Comparison of ENCODE assay signal across 9 mouse cellular contexts in genomic region chr5:66263398-66263797, GRCm38 (mm10). TPM values are rescaled to one million over a fixed set of nuclear protein-coding genes. Genes with fewer than 3 reads are reported as not detected.
DNase-seq lines count a peak whose midpoint lies in the region; ATAC-seq and TF ChIP-seq lines count a peak whose summit lies in the region.
"Had no signal": no experiment of that assay in that cellular context is flagged by ENCODE, and none has a peak within 500 bp of the region (broad histone marks: within the 10 kb centered on the region; RNA-seq: fewer than 3 reads in every experiment).

No protein-coding gene starts in this region.

- no peaks in the 10 kb centered on the region for H3K36me3 ChIP-seq in forebrain, postnatal 0 days (ENCODE audit: insufficient read depth)
- no peaks in the 10 kb centered on the region for H3K36me3 ChIP-seq in forebrain, embryonic 13.5 days (ENCODE audit: poor library complexity, severe bottlenecking)
- H3K36me3 ChIP-seq in liver, embryonic 14.5 days (replicated peaks; ENCODE audit: control insufficient read depth, insufficient read depth, low read depth) = no peaks in the 10 kb centered on the region
- no peaks in the 10 kb centered on the region for H3K36me3 ChIP-seq in liver, embryonic 12.5 days
- no peaks in the 10 kb centered on the region for H3K36me3 ChIP-seq in midbrain, postnatal 0 days (ENCODE audit: insufficient read depth, low read length)
- H3K36me3 ChIP-seq: heart, embryonic 15.5 days had no signal

- H3K9ac ChIP-seq in forebrain, postnatal 0 days = no peak overlapping the region
- no peak overlapping the region for H3K9ac ChIP-seq in forebrain, embryonic 13.5 days
- H3K9ac ChIP-seq in liver, embryonic 14.5 days (replicated peaks) = no peak overlapping the region
- no peak overlapping the region for H3K9ac ChIP-seq in liver, embryonic 12.5 days
- no peak overlapping the region for H3K9ac ChIP-seq in midbrain, postnatal 0 days (replicated peaks; ENCODE audit: low read length, poor library complexity, severe bottlenecking)
- H3K9ac ChIP-seq: heart, embryonic 15.5 days had no signal

- 31% methylated on average over 4 of the region's 4 CpGs for WGBS in forebrain, postnatal 0 days
- WGBS in forebrain, embryonic 13.5 days = 31% methylated on average over 4 of the region's 4 CpGs
- WGBS in liver, embryonic 14.5 days (ENCODE audit: insufficient replicate concordance) = 25% methylated on average over 4 of the region's 4 CpGs
- 26% methylated on average over 4 of the region's 4 CpGs for WGBS in liver, embryonic 12.5 days (ENCODE audit: insufficient replicate concordance)
- WGBS in midbrain, postnatal 0 days = 38% methylated on average over 4 of the region's 4 CpGs

- no peaks in the 10 kb centered on the region for H3K9me3 ChIP-seq in forebrain, postnatal 0 days (ENCODE audit: low read length)
- H3K9me3 ChIP-seq in forebrain, embryonic 13.5 days (replicated peaks) = no peaks in the 10 kb centered on the region
- no peaks in the 10 kb centered on the region for H3K9me3 ChIP-seq in liver, embryonic 14.5 days (ENCODE audit: control insufficient read depth, low read length)
- no peaks in the 10 kb centered on the region for H3K9me3 ChIP-seq in liver, embryonic 12.5 days (replicated peaks)
- no peaks in the 10 kb centered on the region for H3K9me3 ChIP-seq in midbrain, postnatal 0 days (ENCODE audit: low read length)
- H3K9me3 ChIP-seq: heart, embryonic 15.5 days had no signal

- DNase-seq in forebrain, postnatal 0 days = peak; percentile 61
- no peak for DNase-seq in liver, embryonic 14.5 days (ENCODE audit: low read depth in 3 of 3, low spot score in 3 of 3)
- DNase-seq in Patski (ENCODE audit: low read depth, low spot score) = no peak
- peak; percentile 51 for DNase-seq in forelimb bud, embryonic 11.5 days (ENCODE audit: low read depth, low spot score)
- peak; percentile 66 for DNase-seq in midbrain, postnatal 0 days (ENCODE audit: low spot score)
- no peak for DNase-seq in ovary, adult 18-20 months (ENCODE audit: low spot score)

- peak; percentile 66 for TF ChIP-seq CTCF in forebrain, postnatal 0 days (IDR thresholded peaks at IDR 0.05; ENCODE audit: low read depth)
- peak; percentile 60 for TF ChIP-seq CTCF in liver, embryonic 14.5 days (IDR thresholded peaks at IDR 0.05; ENCODE audit: low read depth)
- TF ChIP-seq CTCF in Patski (IDR thresholded peaks at IDR 0.05) = peak; percentile 81
- peak; percentile 74 for TF ChIP-seq CTCF in midbrain, postnatal 0 days (IDR thresholded peaks at IDR 0.05)

- in situ Hi-C loops in Patski (cut with MboI; ENCODE audit: low pct_unique_long_range_greater_than_20kb) = loop anchor here (5.0 to 25.0 kb wide), 3 partner anchors 109 to 724 kb away; no protein-coding TSS in a partner anchor

- no peak overlapping the region for H3K4me2 ChIP-seq in forebrain, postnatal 0 days (ENCODE audit: low read depth)
- no peak overlapping the region for H3K4me2 ChIP-seq in forebrain, embryonic 13.5 days
- H3K4me2 ChIP-seq in liver, embryonic 14.5 days (ENCODE audit: low read depth) = no peak overlapping the region
- H3K4me2 ChIP-seq in liver, embryonic 12.5 days = no peak overlapping the region
- H3K4me2 ChIP-seq in midbrain, postnatal 0 days (ENCODE audit: low read depth, low read length, poor library complexity, severe bottlenecking) = no peak overlapping the region
- H3K4me2 ChIP-seq: heart, embryonic 15.5 days had no signal

- H3K27ac ChIP-seq in forebrain, postnatal 0 days (ENCODE audit: low read depth, low read length) = no peak overlapping the region
- no peak overlapping the region for H3K27ac ChIP-seq in forebrain, embryonic 13.5 days
- H3K27ac ChIP-seq in liver, embryonic 14.5 days = no peak overlapping the region
- H3K27ac ChIP-seq in liver, embryonic 12.5 days = no peak overlapping the region
- H3K27ac ChIP-seq in midbrain, postnatal 0 days (ENCODE audit: low read depth, low read length) = no peak overlapping the region
- H3K27ac ChIP-seq: heart, embryonic 15.5 days had no signal

- no peak overlapping the region for H3K4me3 ChIP-seq in forebrain, postnatal 0 days (ENCODE audit: low read depth, low read length)
- no peak overlapping the region for H3K4me3 ChIP-seq in forebrain, embryonic 13.5 days
- no peak overlapping the region for H3K4me3 ChIP-seq in liver, embryonic 14.5 days (ENCODE audit: insufficient read depth in 1 of 2, low read depth in 2 of 2, low read length in 2 of 2)
- H3K4me3 ChIP-seq in liver, embryonic 12.5 days = no peak overlapping the region
- H3K4me3 ChIP-seq in midbrain, postnatal 0 days (ENCODE audit: low read depth, low read length) = no peak overlapping the region
- H3K4me3 ChIP-seq: heart, embryonic 15.5 days had no signal

- POLR2A ChIA-PET in Patski (lab: Charles Lee) = interaction anchor here (0.6 to 0.7 kb wide), 2 partner anchors 261 to 350 kb away, joined by 3 to 6 read pairs; no protein-coding TSS in a partner anchor

- CTCF ChIA-PET in Patski (lab: Charles Lee) = interaction anchor here (0.7 to 1.2 kb wide), 6 partner anchors 15 to 121 kb away, joined by 3 to 4 read pairs (median 3); no protein-coding TSS in a partner anchor

- ATAC-seq in forebrain, postnatal 0 days = no peak
- ATAC-seq in forebrain, embryonic 13.5 days = no peak
- no peak for ATAC-seq in liver, embryonic 14.5 days (ENCODE audit: insufficient read depth)
- ATAC-seq in liver, embryonic 12.5 days = no peak
- no peak for ATAC-seq in Patski
- no peak for ATAC-seq in midbrain, postnatal 0 days (ENCODE audit: low FRiP score)

- H3K4me1 ChIP-seq in forebrain, postnatal 0 days (ENCODE audit: insufficient read depth) = no peaks in the 10 kb centered on the region
- peaks cover 5% of the 10 kb centered on the region; the same call in 1 of the 2 replicates for H3K4me1 ChIP-seq in forebrain, embryonic 13.5 days
- H3K4me1 ChIP-seq in liver, embryonic 14.5 days (replicated peaks; ENCODE audit: control insufficient read depth in 2 of 2, insufficient read depth in 2 of 2, low read length in 1 of 2) = no peaks in the 10 kb centered on the region
- no peaks in the 10 kb centered on the region for H3K4me1 ChIP-seq in liver, embryonic 12.5 days
- H3K4me1 ChIP-seq in midbrain, postnatal 0 days (ENCODE audit: insufficient read depth, low read length) = peaks cover 2% of the 10 kb centered on the region; the same call in 1 of the 2 replicates
- H3K4me1 ChIP-seq: heart, embryonic 15.5 days had no signal

- no peak for TF ChIP-seq EP300 in liver, embryonic 14.5 days (IDR thresholded peaks at IDR 0.05; ENCODE audit: low read depth)

- no peaks in the 10 kb centered on the region for H3K27me3 ChIP-seq in forebrain, postnatal 0 days (ENCODE audit: insufficient read depth, low read length)
- no peaks in the 10 kb centered on the region for H3K27me3 ChIP-seq in forebrain, embryonic 13.5 days
- peaks cover 12% of the 10 kb centered on the region for H3K27me3 ChIP-seq in liver, embryonic 14.5 days (ENCODE audit: control insufficient read depth, insufficient read depth, low read length)
- H3K27me3 ChIP-seq in liver, embryonic 12.5 days (replicated peaks) = peaks cover 30% of the 10 kb centered on the region
- H3K27me3 ChIP-seq in Patski = no peaks in the 10 kb centered on the region
- H3K27me3 ChIP-seq in midbrain, postnatal 0 days (ENCODE audit: insufficient read depth, low read length) = no peaks in the 10 kb centered on the region

RNA-seq across cellular contexts. Expression of gene Nsun7, which starts 3.7 kb away (rescaled TPM):
- 4.3 and 5.2 TPM in 2 replicates for total RNA-seq in forebrain, postnatal 0 days (2014; rRNA removed)
- 1.8 and 3.1 TPM in 2 replicates for polyA plus RNA-seq in forebrain, postnatal 0 days (2015; fragmentation: Nextera tagmentation; extraction: Ambion mirVana)
- polyA plus RNA-seq in forebrain, embryonic 13.5 days (2015; fragmentation: Nextera tagmentation; extraction: Ambion mirVana) = 1.5 and 1.9 TPM in 2 replicates
- polyA plus RNA-seq in liver, embryonic 14.5 days (2012; rRNA removed) = 0.02 and 0.04 TPM in 2 replicates
- polyA plus RNA-seq in liver, embryonic 14.5 days (2014; fragmentation: Nextera tagmentation; extraction: Ambion mirVana) = not detected in 2 replicates
- 0.05 TPM in 1 of 2 replicates, not detected in the other for polyA plus RNA-seq in liver, embryonic 12.5 days (2016; fragmentation: Nextera tagmentation; extraction: Ambion mirVana)
- polyA plus RNA-seq in Patski (2021) = 1.3 TPM
- 4.7 and 6.9 TPM in 2 replicates for total RNA-seq in midbrain, postnatal 0 days (2014; rRNA removed)
- polyA plus RNA-seq in midbrain, postnatal 0 days (2015; fragmentation: Nextera tagmentation; extraction: Ambion mirVana) = 2.9 and 3.1 TPM in 2 replicates

Comparison
In these comparisons a context has a peak if more than half of its experiments do, and no peak if none do; other contexts are left out.
1. DNase-seq: peak in forebrain, postnatal 0 days (single experiment), forelimb bud, embryonic 11.5 days (single experiment) and midbrain, postnatal 0 days (single experiment); none in liver, embryonic 14.5 days (0 of 3), Patski (single experiment) and ovary, adult 18-20 months (single experiment).
2. Peak in every context shown above with its lines, with median percentiles within 50 percentile points of each other: CTCF ChIP-seq.